Mouse (Mus musculus) cerebellum, postnatal 4 days (tissue): ENCODE measurements at regions not wholly inside any gene's neighbourhood (a gene's known extent, or its start where the extent isn't known, plus 50 kb on each side); places are given as distances from the start of the nearest gene placed in this dataset.
"Not testable (repeated sequence)": the region's sequence is repeated elsewhere in the genome, so short reads cannot be mapped to it uniquely, and the experiment has no call there.

Experiments used
- DNase-seq, 2 experiments: peaks; one replicate each; pipeline ENCODE4 v3.0.0; 2022; ENCODE audit warnings: low spot score in 2 of 2, mixed read lengths in 1 of 2

DNA sequence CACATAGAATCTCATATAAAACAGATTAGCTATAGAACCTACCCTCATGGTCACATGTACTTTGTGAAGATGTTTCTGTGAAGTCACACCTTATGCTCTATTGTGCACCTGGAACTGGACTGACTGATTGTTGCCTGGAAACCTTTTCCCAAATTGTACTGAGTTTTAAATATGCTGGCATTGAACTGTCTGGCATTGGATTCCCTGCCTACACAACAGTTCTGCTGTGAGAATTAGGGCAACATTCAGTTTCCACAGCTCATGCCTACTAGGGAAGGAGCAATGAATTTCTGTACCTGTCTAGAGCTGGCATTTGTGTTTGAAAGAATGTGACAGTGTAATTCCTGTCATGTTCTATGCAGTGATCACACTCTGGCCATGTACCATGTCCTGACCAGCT lies 60.4 kb upstream of the Poc5 start:
- DNase-seq = no peak

DNA sequence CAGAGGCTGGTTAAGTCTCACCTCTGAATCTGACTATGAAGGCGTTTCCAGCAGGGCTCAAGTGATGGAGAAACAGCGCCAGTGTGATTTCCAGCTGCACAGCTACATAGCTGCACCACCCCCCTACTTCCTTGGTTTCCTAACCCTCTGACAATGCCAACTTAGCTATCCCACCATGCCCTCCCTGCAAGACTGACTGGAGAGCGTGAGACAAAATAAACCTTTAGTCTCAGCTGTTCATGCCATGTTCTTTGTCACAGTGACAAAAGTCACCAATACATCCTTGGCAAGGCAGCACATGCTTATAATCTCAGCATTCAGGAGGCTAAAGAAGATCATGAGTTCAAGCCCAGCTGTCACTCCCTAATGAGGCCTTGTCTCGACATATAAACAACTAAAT lies 63.5 kb upstream of the Poc5 start:
- DNase-seq = no peak

DNA sequence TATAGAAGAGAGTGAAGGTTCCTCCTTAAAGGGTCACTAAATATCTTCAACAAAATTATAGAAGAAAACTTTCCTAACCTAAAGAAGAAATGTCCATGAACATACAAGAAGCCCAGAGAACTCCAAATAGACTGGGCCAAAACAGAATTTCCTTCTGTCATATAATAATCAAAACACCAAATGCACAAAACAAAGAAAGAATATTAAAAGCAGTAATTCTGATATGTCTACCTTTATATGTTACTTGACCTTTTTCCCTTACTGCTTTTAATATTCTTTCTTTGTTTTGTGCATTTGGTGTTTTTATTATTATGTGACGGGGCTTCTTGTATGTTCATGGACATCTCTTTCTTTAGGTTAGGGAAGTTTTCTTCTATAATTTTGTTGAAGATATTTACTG lies 70.9 kb upstream of the Poc5 start:
- not testable (repeated sequence) for DNase-seq

DNA sequence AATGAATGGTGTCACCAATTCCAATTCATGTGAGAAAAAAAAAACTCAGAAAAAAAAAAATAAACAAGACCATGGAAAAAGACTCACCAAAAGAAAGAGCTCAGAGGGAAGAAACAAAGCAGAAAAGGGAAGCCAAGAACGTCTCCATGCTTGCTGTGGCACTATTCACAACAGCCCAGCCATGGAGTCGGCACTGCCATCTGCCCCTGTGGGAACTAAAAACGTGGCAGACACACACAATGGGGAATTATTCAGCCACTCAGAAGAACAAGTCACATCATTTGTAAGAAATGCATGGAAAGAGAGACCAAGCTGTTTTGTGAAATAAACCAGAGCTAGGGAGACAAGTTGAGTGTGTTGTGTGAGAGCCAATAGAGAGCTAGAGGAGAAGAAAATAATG lies 74.9 kb upstream of the Poc5 start:
- peak in 1 of 2 experiments; percentile 7 for DNase-seq

DNA sequence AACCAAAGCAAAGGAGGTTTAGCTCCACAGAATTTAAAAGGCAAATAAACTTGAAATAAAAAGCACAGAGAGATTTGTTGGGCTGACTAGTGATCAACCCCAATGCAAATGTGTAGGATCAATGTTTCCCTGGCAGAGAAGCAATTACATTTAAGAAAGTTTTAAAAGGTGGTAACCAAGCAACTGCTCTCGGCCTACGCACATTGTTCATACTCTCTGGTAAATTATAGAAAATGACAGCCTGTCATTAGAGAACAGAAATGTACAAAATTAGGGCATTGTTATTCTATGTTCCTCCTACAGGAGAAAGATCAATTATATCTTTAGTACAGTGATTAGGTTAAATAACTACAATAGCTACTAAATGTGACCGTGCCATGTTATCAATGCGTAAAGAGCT lies 85.6 kb upstream of the Poc5 start:
- DNase-seq = no peak

DNA sequence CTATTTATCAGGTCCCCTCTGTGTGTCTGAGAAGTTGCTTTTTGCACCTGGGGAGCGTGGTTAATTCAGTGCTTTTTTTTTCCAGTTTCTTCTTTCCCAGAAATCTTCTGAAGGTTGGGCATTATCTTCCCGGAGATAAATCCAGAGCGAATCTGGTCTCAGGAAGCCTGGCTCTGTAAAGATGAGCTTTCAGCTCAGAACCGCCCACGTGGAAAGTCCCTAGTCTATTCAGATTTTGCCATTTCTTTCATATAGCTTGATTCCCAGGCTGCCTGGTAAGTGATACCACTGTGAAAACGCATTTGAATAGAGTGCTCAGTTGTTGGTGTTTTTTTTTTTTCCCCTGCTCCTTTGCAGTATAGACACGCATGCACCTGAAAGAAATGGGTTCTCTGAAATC lies 100.3 kb upstream of the Poc5 start:
- DNase-seq = no peak

DNA sequence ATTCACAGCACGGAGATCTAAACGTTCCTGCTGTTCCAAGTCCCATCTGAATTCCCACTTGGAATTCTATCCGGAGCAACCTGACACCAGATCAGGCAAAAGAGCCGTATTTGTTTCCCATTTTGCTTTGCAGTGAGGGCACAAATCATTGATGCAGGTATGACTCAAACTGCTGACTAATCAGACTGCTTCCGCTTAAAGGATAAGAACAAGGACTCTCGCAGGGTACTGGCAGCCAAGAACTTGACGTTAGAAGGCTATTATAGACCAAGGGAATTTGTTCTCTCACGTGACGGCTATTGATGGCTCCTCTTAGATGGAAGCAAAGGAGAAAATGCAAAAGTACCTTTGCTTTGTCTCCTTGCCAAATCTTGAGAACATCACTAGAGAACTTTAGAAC lies 118.1 kb upstream of the Poc5 start:
- no peak for DNase-seq

DNA sequence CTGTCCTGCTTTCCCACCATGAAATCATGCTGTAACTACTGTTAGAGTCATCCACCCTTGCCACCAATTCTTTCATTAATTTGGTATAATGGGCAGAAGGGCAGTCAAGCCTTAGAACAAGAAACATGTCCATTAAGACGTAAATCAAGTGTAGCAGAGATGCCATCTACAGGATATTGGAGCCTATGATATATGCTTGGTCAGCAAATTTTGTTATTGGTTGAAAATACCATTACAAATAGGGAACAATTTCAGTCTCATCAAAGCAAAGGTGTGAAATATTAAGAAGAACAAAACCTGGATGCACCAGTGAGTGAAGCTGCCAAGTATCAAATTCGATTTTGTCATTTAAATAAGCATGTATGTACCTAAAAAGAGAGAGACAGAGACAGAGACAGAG lies 123.6 kb upstream of the Sv2c start:
- DNase-seq = no peak

DNA sequence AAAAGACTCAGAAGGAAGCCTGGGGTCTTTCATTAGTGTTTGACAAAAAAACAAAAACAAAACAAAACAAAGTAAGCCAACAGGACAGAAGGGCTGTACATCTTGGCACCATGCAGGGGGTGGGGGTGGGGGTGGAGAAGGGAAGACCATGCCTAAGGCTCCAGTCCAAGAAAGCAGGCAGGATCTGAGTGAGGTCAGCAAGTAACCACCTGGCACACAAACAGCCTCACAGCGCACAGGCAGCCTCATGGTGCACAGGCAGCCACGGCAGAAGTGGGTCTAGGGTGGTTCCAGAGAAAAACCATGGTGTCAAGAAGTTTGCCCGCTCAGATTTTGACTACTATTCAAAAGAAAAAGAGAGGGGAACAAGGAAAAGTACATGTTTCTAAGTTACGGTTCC lies 122.0 kb upstream of the Sv2c start:
- DNase-seq = peak in 1 of 2 experiments; percentile 5

DNA sequence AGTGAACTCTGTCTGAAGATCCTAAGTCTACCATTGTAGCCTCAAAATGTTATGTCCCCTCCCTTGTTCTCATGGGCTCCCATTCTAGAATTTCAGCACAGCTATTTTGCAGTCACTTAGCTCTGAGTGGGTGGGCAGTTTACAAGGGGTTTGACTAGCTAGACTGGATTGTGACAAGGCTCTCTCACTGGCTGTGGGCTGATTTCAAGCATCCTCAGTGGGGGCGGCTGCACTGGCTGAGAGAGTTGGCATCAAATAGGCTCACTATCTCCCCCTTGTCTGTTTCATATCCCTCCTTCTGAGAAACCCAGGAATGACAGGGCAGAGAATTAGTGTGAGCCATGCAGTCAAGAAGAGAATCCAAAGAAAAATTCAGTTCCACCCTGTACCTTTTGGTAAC lies 88.4 kb upstream of the Sv2c start:
- no peak for DNase-seq

DNA sequence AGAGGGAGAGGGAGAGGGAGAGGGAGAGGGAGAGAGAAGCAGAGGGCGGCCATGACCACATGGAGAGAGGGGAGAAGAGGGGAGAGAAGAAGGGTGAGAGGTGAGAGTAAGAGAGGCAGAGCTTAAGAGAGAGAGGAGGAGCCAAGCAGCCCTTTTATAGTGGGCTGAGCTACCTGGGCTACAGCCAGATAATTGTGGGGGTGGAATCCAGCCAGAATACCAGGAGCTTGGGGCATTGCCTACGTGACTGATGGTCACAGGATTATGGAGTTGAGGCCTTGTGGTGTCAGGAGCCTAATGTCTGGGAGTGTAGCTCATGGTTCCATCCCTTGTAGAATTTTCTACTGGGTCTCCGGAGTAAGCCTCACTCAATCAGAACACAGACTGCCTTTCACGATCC lies 83.1 kb upstream of the Sv2c start:
- no peak for DNase-seq

DNA sequence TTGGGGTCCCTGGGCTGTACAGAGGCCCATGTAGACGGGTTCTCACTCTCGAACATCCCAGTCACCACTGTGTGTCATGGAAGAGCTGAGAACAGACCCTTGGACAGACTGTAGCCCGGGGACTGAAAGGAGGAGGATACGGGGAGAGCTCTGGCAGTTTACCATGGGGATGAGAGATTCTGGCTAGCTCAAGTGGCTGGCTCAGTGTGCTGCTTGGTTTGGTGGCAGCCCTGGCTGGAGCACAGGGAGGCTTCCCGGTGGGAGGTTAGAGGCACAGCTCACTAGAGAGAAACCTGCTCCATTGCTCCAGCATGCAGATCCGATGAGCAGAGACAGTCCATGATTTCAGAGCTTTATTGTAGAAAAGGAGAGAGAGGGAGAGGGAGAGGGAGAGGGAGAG lies 82.7 kb upstream of the Sv2c start:
- DNase-seq = peak in 1 of 2 experiments; percentile 7

DNA sequence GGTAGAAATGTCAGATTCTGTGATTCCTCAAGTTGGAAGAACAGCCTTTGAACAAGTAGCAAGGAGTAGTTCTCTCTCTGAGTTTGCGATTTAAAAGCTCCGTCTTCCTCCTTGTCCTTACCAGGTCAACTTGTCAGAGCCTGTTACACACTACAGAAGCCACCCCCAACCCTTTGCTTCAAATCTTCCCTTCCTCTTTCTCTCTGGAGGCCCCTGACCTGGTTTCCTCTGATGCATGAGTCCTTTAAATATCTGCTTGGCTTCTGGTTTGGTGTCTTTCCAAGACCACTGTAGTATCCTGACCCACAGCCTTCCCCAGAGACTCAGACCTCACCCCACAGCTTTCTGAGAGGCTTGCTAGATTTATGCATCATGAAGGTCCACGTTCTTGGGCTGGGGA lies 73.7 kb upstream of the Sv2c start:
- DNase-seq = no peak

DNA sequence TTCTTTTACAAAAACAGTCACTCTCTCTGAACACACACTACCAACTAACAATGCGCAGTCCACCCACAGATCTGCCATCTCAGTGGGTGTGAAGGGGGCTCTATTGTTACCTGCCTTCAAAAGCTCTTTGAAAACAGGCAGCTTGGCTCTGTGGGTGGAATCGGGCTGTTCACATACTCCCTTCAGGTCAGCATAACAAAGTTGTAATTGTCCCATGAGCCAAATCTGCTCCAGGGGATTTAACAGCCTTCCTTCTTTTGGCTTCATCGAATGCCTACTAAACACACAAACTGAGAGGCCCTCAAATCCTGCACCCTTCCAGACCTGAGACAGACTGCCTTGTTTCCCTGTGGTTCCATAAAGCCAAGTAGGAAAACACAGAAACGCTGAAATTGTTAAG lies 56.2 kb upstream of the Sv2c start:
- no peak for DNase-seq
